Mouse (Mus musculus): ENCODE measurements around the gene Ccna1.

The Ccna1 gene

DNA sequence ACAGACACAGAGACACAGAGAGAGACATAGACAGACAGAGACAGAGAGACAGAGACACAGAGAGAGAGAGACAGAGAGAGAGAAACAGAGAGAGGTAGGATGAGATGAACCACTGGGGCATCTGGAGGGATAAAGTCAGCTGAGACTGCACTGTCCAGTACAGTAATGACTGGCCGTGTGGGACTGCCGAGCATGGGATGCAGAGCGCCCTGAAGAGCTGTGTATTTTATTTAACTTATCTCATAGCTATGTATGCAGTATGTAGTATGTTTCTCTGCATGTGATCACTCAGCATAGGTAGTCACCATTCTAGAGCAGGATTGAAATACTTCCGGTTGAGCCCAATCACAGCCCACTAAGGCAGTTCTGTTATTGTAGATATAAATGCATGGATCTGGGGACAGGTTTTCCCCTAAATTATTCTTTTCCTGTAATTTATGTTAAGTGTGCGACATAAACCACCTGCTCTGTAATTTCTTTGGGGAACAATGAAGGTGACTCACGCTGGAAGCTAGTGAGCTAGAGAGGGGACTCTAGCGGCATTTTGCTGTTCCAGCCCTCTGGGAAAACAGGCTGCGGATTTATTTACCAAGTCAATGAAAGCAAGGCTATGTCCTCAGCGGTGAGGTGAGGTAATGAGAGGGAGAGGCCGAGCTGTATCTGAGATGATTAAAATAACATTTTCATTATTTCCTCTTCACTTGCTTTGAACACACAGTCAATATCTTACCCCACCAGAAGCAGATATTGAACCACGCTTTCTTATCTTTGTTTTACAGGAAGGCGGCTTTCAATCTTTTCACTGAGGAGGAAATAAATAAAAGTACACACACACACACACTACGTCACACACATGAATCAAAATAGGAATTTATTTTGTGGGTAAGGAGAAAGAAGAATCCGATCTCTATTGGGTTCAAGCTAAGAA, 10.7 kb upstream of the Ccna1 start:
- DNase-seq (ENCODE audit: low read depth, low spot score): peak; percentile 52

DNA sequence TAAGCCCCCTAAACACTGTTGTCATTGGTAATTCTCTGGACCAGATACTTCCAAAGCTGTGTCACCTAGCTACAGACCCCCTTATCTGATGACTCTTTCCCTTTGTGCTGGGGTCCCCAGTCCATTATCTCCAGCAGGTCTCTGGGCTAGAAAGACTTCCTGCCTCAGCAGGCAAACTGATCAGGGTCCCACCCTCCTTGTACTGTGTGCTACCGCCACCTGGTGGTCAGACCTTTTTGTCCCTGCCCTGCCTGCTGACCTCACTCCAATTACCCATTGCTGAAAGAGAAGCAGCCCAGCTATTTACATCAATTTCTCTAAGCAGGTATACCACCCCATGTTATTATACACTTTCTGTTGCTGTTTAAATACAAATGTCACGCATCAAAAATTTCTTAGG, 9.1 kb upstream of the Ccna1 start:
- DNase-seq (ENCODE audit: low read depth, low spot score): peak; percentile 83

GRCm38 (mm10) chr3:55062653-55063052, 7.4 kb upstream of the Ccna1 start:
- no peak for DNase-seq (ENCODE audit: low read depth, low spot score)

GRCm38 (mm10) chr3:55056376-55056775, 1.1 kb upstream of the Ccna1 start:
- no peak for DNase-seq (ENCODE audit: low read depth, low spot score)

DNA sequence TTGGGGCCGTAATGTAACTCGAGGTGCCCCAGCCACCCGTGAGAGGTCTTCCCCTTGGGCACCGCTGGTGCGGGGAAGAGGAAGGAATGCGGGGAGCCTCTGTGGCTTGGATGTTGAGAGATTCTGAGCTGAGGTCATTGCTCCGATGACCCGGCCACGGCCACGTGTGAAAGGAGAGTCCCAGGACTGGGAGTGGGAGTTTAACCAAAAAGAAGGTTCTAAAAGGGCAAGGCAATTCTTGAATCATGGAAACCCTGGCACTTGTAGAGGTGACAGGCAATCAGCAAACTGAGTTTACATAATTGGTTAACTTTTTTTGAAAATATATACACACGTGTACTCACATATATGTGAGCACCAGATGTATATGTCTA, 433 bp upstream of the Ccna1 start:
- DNase-seq (ENCODE audit: low read depth, low spot score): no peak

DNA sequence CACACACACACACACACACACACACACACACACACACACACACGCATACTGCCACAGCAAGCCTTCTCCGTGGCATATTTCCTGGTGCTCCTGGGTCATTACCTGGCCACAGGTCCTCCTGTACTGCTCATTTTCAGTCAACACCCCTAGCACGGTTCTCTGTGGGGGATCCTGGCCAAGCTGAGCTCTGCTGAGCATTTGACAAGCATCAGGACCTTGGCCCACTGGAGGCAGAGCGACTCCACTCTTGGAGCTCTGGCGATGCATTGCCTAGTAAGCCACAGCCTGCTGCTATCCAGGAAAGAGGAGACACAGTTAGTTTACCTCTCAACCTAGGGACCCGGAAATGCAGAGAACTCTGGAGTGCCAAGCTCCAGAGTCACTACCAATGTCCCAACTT, 1.1 kb downstream of the Ccna1 start:
- DNase-seq (ENCODE audit: low read depth, low spot score): no peak

DNA sequence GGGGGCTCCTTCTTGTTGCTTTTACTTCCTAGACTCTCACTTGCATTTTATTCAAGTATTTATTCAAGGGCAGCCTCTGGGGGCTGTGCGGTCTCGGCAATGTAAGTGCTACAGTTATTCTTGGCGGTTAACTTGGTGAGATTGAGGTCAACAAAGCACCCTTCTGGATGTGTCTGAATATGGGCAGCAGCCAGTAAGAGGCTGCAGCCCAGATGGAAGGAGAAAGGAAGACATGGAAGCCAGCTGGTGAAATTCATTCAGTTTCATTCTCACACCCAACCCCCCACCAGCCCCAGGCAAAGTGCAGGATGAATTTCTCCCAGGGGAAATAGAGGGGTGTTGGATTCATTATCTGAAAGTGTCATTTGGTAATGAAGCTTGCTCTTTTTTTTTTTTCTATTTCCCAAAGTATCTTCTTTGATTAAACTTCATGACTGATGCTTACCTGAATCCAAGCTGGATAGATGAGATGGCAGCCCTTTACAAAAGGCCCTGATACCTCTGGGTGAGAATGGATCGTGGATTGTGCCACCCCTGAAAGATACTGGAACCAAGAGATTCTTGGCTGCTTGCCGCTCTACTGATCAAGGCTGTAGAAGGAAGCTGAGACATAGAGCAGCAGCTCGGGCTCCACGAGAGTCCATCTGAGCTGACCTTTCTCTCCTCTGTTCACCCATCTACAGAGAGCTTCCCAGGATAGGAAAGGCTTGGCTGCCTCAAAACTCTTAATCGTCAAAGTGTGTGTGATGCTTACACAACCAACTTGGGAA, 10.5 kb downstream of the Ccna1 start:
- DNase-seq (ENCODE audit: low read depth, low spot score): peak; percentile 65

- DNase-seq (ENCODE audit: low read depth, low spot score): no peak
Measured at GRCm38 (mm10) chr3:55037608-55038007, 17.7 kb downstream of the Ccna1 start.

GRCm38 (mm10) chr3:55027271-55027840, 27.9 kb downstream of the Ccna1 start:
- DNase-seq (ENCODE audit: low read depth, low spot score): no peak

- no peak for DNase-seq (ENCODE audit: low read depth, low spot score)
Measured at GRCm38 (mm10) chr3:55025502-55025901, 29.8 kb downstream of the Ccna1 start.

DNA sequence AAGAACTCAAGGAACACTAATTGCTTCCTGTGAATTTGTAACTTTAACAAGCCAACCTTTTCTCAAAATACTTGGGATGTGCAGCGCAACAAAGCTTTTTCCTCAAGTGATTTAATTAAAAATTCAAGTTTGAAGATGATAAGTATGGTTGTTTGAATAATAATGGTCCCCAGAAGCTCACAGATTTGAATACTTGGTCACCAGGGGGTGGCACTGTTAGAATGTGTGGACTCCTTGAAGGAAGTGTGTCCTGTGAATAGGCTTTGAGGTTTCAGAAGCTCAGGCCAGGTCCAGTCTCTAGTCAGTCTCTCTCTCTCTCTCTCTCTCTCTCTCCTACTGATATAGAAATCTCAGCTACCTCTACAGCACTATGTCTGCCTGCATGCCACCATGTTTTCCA, 32.0 kb downstream of the Ccna1 start:
- DNase-seq (ENCODE audit: low read depth, low spot score): no peak

GRCm38 (mm10) chr3:55022247-55022646, 33.1 kb downstream of the Ccna1 start:
- no peak for DNase-seq (ENCODE audit: low read depth, low spot score)

- DNase-seq (ENCODE audit: low read depth, low spot score): peak; percentile 54
Measured at GRCm38 (mm10) chr3:55012536-55012935, 42.8 kb downstream of the Ccna1 start.

GRCm38 (mm10) chr3:55011681-55012080, 43.6 kb downstream of the Ccna1 start:
- no peak for DNase-seq (ENCODE audit: low read depth, low spot score)

- no peak for DNase-seq (ENCODE audit: low read depth, low spot score)
Measured at GRCm38 (mm10) chr3:55008965-55009741, 46.1 kb downstream of the Ccna1 start.

- peak; percentile 59 for DNase-seq (ENCODE audit: low read depth, low spot score)
Measured at GRCm38 (mm10) chr3:55004036-55004435, 51.3 kb downstream of the Ccna1 start.

GRCm38 (mm10) chr3:55001677-55002076, 53.6 kb downstream of the Ccna1 start:
- DNase-seq (ENCODE audit: low read depth, low spot score): no peak

Data from brain, adult 2 months (tissue).